Mouse (Mus musculus): ENCODE results near the gene Gnb1.

Gene Gnb1

GRCm38 (mm10) chr4:155490990-155491504 lies at the start of gene Gnb1:
Gene Gnb1, plus strand, starts transcription at chr4:155491361.
- no peaks in the 10 kb centered on the region for H3K9me3 ChIP-seq (ENCODE audit: low read length)
- no peaks in the 10 kb centered on the region for H3K27me3 ChIP-seq (ENCODE audit: insufficient read depth, low read length)
- TF ChIP-seq CTCF (conservative IDR thresholded peaks at IDR 0.05; ENCODE audit: low read length), result no peak
- H3K4me1 ChIP-seq (replicated peaks; ENCODE audit: low read depth, low read length), result peaks cover 67% of the 10 kb centered on the region
- H3K4me3 ChIP-seq (replicated peaks; ENCODE audit: low read length), result peak within 1 kb of the TSS; percentile 94
- no peaks in the 10 kb centered on the region for H3K36me3 ChIP-seq (ENCODE audit: insufficient read depth, low read length)

GRCm38 (mm10) chr4:155442808-155443207 lies 48.4 kb upstream of the Gnb1 start:
- Histone ChIP-seq H3K4me1 (replicated peaks; ENCODE audit: low read depth, low read length) (peaks cover 5% of the 10 kb centered on the region; the same call in 1 of the 2 replicates), H3K4me3 (replicated peaks; ENCODE audit: low read length) (no peak overlapping the region), H3K36me3 (ENCODE audit: insufficient read depth, low read length) (no peaks in the 10 kb centered on the region), H3K9me3 (ENCODE audit: low read length) (no peaks in the 10 kb centered on the region), H3K27me3 (ENCODE audit: insufficient read depth, low read length) (0 out of 2 replicates have a peak, but pooled peaks cover 5% of the 10 kb centered on the region)
- TF ChIP-seq CTCF (conservative IDR thresholded peaks at IDR 0.05; ENCODE audit: low read length), result no peak
- no peak for TF ChIP-seq NANOG (IDR thresholded peaks at IDR 0.05; ENCODE audit: borderline replicate concordance, low read length)
- no peak for TF ChIP-seq POU5F1 (IDR thresholded peaks at IDR 0.05; ENCODE audit: borderline replicate concordance, low read length)

DNA sequence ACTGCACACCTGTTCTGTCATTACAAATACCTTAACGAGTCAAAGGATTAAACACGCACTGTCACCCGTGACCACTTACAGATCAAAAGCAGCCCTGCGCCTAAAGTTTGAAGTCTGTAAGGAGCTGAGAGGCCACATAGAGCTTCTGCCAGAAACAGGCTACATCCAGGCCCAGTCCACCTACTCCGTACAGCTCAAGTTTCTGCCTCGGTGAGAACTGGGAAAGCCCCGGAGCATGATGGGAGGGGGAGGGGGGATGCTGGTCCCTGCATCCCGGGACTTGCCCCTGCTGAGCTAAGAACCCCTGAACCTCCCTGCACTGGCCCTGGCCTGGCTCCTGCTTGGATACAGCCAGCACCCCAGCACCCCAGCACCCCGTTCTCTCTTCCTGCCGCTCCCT lies 39.6 kb upstream of the Gnb1 start:
- H3K9me3 ChIP-seq (ENCODE audit: low read length), result no peaks in the 10 kb centered on the region
- H3K27me3 ChIP-seq (ENCODE audit: insufficient read depth, low read length), result no peaks in the 10 kb centered on the region
- no peak for TF ChIP-seq POU5F1 (IDR thresholded peaks at IDR 0.05; ENCODE audit: borderline replicate concordance, low read length)
- TF ChIP-seq NANOG (IDR thresholded peaks at IDR 0.05; ENCODE audit: borderline replicate concordance, low read length), result no peak
- no peak for TF ChIP-seq CTCF (conservative IDR thresholded peaks at IDR 0.05; ENCODE audit: low read length)
- H3K4me3 ChIP-seq (replicated peaks; ENCODE audit: low read length), result peak overlapping the region; percentile 63
- H3K4me1 ChIP-seq (replicated peaks; ENCODE audit: low read depth, low read length), result peaks cover 16% of the 10 kb centered on the region
- H3K36me3 ChIP-seq (ENCODE audit: insufficient read depth, low read length), result no peaks in the 10 kb centered on the region

DNA sequence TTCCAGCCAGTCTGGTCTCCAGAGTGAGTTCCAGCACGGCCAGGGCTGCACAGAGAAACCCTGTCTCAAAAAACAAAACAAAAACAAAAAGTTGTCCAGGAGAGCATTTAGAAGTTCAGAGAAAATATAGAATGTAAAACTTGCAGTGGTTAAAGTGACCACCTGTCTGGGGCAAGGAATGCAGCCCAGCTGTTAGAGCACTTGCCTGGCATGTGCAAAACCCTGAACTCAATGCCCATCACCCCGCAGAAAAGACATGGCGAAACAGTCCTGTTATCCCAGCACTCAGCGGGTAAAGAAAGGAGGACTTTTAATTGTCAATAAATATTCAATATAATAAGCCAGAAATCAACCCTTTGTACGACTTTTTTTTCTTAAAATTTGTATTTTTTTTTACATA lies 32.6 kb upstream of the Gnb1 start:
- Histone ChIP-seq H3K4me1 (replicated peaks; ENCODE audit: low read depth, low read length) (peaks cover 13% of the 10 kb centered on the region), H3K9me3 (ENCODE audit: low read length) (no peaks in the 10 kb centered on the region), H3K27me3 (ENCODE audit: insufficient read depth, low read length) (0 out of 2 replicates have a peak, but pooled peaks cover 10% of the 10 kb centered on the region), H3K36me3 (ENCODE audit: insufficient read depth, low read length) (no peaks in the 10 kb centered on the region), H3K4me3 (replicated peaks; ENCODE audit: low read length) (no peak overlapping the region)
- no peak for TF ChIP-seq CTCF (conservative IDR thresholded peaks at IDR 0.05; ENCODE audit: low read length)
- TF ChIP-seq NANOG (IDR thresholded peaks at IDR 0.05; ENCODE audit: borderline replicate concordance, low read length), result no peak
- no peak for TF ChIP-seq POU5F1 (IDR thresholded peaks at IDR 0.05; ENCODE audit: borderline replicate concordance, low read length)

GRCm38 (mm10) chr4:155463050-155463449 lies 28.1 kb upstream of the Gnb1 start:
- Histone ChIP-seq H3K4me1 (replicated peaks; ENCODE audit: low read depth, low read length) (peaks cover 19% of the 10 kb centered on the region), H3K27me3 (ENCODE audit: insufficient read depth, low read length) (peaks cover 39% of the 10 kb centered on the region), H3K9me3 (ENCODE audit: low read length) (no peaks in the 10 kb centered on the region), H3K36me3 (ENCODE audit: insufficient read depth, low read length) (no peaks in the 10 kb centered on the region), H3K4me3 (replicated peaks; ENCODE audit: low read length) (0 out of 2 replicates have a peak overlapping the region, but pooled peaks have one; percentile 39)
- TF ChIP-seq NANOG (IDR thresholded peaks at IDR 0.05; ENCODE audit: borderline replicate concordance, low read length) (no peak), CTCF (conservative IDR thresholded peaks at IDR 0.05; ENCODE audit: low read length) (no peak), POU5F1 (IDR thresholded peaks at IDR 0.05; ENCODE audit: borderline replicate concordance, low read length) (no peak)

- Histone ChIP-seq H3K4me1 (replicated peaks; ENCODE audit: low read depth, low read length) (peaks cover 21% of the 10 kb centered on the region), H3K27me3 (ENCODE audit: insufficient read depth, low read length) (peaks cover 42% of the 10 kb centered on the region), H3K9me3 (ENCODE audit: low read length) (no peaks in the 10 kb centered on the region), H3K36me3 (ENCODE audit: insufficient read depth, low read length) (no peaks in the 10 kb centered on the region), H3K4me3 (replicated peaks; ENCODE audit: low read length) (peak overlapping the region; percentile 39; the same call in 1 of the 2 replicates)
- TF ChIP-seq CTCF (conservative IDR thresholded peaks at IDR 0.05; ENCODE audit: low read length) (no peak), POU5F1 (IDR thresholded peaks at IDR 0.05; ENCODE audit: borderline replicate concordance, low read length) (no peak), NANOG (IDR thresholded peaks at IDR 0.05; ENCODE audit: borderline replicate concordance, low read length) (no peak)
These were observed 27.6 kb upstream of the Gnb1 start for GRCm38 (mm10) chr4:155463611-155464010.

GRCm38 (mm10) chr4:155464061-155464460 lies 27.1 kb upstream of the Gnb1 start:
- Histone ChIP-seq H3K36me3 (ENCODE audit: insufficient read depth, low read length) (no peaks in the 10 kb centered on the region), H3K4me3 (replicated peaks; ENCODE audit: low read length) (no peak overlapping the region), H3K9me3 (ENCODE audit: low read length) (no peaks in the 10 kb centered on the region), H3K4me1 (replicated peaks; ENCODE audit: low read depth, low read length) (peaks cover 25% of the 10 kb centered on the region), H3K27me3 (ENCODE audit: insufficient read depth, low read length) (peaks cover 42% of the 10 kb centered on the region)
- TF ChIP-seq POU5F1 (IDR thresholded peaks at IDR 0.05; ENCODE audit: borderline replicate concordance, low read length), result no peak
- no peak for TF ChIP-seq NANOG (IDR thresholded peaks at IDR 0.05; ENCODE audit: borderline replicate concordance, low read length)
- TF ChIP-seq CTCF (conservative IDR thresholded peaks at IDR 0.05; ENCODE audit: low read length), result no peak

GRCm38 (mm10) chr4:155465607-155466006 lies 25.6 kb upstream of the Gnb1 start:
- no peaks in the 10 kb centered on the region for H3K9me3 ChIP-seq (ENCODE audit: low read length)
- H3K27me3 ChIP-seq (ENCODE audit: insufficient read depth, low read length), result peaks cover 58% of the 10 kb centered on the region
- peaks cover 37% of the 10 kb centered on the region for H3K4me1 ChIP-seq (replicated peaks; ENCODE audit: low read depth, low read length)
- no peak overlapping the region for H3K4me3 ChIP-seq (replicated peaks; ENCODE audit: low read length)
- TF ChIP-seq NANOG (IDR thresholded peaks at IDR 0.05; ENCODE audit: borderline replicate concordance, low read length) (no peak), CTCF (conservative IDR thresholded peaks at IDR 0.05; ENCODE audit: low read length) (no peak), POU5F1 (IDR thresholded peaks at IDR 0.05; ENCODE audit: borderline replicate concordance, low read length) (no peak)
- H3K36me3 ChIP-seq (ENCODE audit: insufficient read depth, low read length), result no peaks in the 10 kb centered on the region

DNA sequence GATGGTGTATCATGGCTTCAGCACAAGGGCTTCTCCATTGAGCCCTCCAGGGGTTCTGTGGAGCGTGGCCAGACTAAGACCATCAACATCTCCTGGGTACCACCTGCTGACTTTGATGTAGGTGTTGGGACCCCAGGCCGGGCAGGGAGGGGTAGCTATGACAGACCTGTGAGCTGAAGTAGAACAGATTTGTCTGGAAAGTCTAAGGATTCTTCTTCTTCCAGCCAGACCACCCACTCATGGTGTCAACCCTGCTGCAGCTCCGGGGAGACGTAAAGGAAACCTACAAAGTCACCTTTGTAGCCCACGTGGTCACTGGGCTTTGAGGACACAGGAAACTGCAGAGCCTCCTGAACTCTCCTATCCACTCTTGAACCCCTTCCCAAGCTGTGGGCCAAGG lies 25.1 kb upstream of the Gnb1 start:
- no peaks in the 10 kb centered on the region for H3K36me3 ChIP-seq (ENCODE audit: insufficient read depth, low read length)
- H3K27me3 ChIP-seq (ENCODE audit: insufficient read depth, low read length), result peaks cover 58% of the 10 kb centered on the region
- TF ChIP-seq NANOG (IDR thresholded peaks at IDR 0.05; ENCODE audit: borderline replicate concordance, low read length), result no peak
- H3K9me3 ChIP-seq (ENCODE audit: low read length), result no peaks in the 10 kb centered on the region
- no peak overlapping the region for H3K4me3 ChIP-seq (replicated peaks; ENCODE audit: low read length)
- peaks cover 38% of the 10 kb centered on the region for H3K4me1 ChIP-seq (replicated peaks; ENCODE audit: low read depth, low read length)
